Mouse (Mus musculus) forebrain, embryonic 16.5 days (tissue): ENCODE data around the gene 1700020A23Rik. TPM values are rescaled to one million over a fixed set of nuclear protein-coding genes. Genes with fewer than 3 reads are reported as not detected.

Experiments
- ATAC-seq: fragments of 200-750 bp; cut with Nextera tagmentation; 2 replicates; pipeline ENCODE4 v1.8.0; 2017; ENCODE audit warnings: mild to moderate bottlenecking, moderate library complexity
- H3K27ac ChIP-seq: fragments of 300-500 bp; sonication (generic); 2 replicates; pipeline ENCODE4 v1.5.1; 2014; ENCODE audit warnings: low read length, control low read depth
- H3K27me3 ChIP-seq: fragments of 300-500 bp; sonication (generic); replicated peaks from 2 replicates; pipeline ENCODE4 v1.6.1; 2014; ENCODE audit warnings: low read length; ENCODE audit not compliant: control insufficient read depth, insufficient read depth
- H3K36me3 ChIP-seq: fragments of 300-500 bp; sonication (generic); 2 replicates; pipeline ENCODE4 v1.6.1; 2014; ENCODE audit not compliant: control insufficient read depth, insufficient read depth
- H3K4me1 ChIP-seq: fragments of 300-500 bp; sonication (generic); replicated peaks from 2 replicates; pipeline ENCODE4 v1.6.1; 2014; ENCODE audit warnings: low read length; ENCODE audit not compliant: control insufficient read depth, insufficient read depth
- H3K4me2 ChIP-seq: fragments of 300-500 bp; sonication (generic); 2 replicates; pipeline ENCODE4 v1.6.1; 2014; ENCODE audit warnings: mild to moderate bottlenecking, low read length, control low read depth
- H3K4me3 ChIP-seq: fragments of 300-500 bp; sonication (generic); replicated peaks from 2 replicates; pipeline ENCODE4 v1.5.1; 2014; ENCODE audit warnings: mild to moderate bottlenecking, low read length, control low read depth
- H3K9ac ChIP-seq: fragments of 300-500 bp; sonication (generic); replicated peaks from 2 replicates; pipeline ENCODE4 v1.6.1; 2014; ENCODE audit warnings: low read depth, low read length, control low read depth
- H3K9me3 ChIP-seq: fragments of 300-500 bp; sonication (generic); 2 replicates; pipeline ENCODE4 v1.6.1; 2016; ENCODE audit warnings: low read length; ENCODE audit not compliant: control insufficient read depth
- WGBS: fragments of 180-500 bp; shearing (Covaris S2); extraction: QIAGEN DNeasy Blood & Tissue Kit; methylation state at CpG from one replicate; pipeline ENCODE4 v1.1.7; 2014; 5-methylcytosine and 5-hydroxymethylcytosine counted together
- polyA plus RNA-seq: library from polyadenylated mRNA; unstranded; fragments of >200 nt; fragmentation: Nextera tagmentation; extraction: Ambion mirVana; gene quantifications from 2 replicates; pipeline ENCODE4 v1.2.1, GENCODE M21; 2015

The 1700020A23Rik gene
- polyA plus RNA-seq, 1 experiment from 2014 or later, result 0.73 TPM

DNA sequence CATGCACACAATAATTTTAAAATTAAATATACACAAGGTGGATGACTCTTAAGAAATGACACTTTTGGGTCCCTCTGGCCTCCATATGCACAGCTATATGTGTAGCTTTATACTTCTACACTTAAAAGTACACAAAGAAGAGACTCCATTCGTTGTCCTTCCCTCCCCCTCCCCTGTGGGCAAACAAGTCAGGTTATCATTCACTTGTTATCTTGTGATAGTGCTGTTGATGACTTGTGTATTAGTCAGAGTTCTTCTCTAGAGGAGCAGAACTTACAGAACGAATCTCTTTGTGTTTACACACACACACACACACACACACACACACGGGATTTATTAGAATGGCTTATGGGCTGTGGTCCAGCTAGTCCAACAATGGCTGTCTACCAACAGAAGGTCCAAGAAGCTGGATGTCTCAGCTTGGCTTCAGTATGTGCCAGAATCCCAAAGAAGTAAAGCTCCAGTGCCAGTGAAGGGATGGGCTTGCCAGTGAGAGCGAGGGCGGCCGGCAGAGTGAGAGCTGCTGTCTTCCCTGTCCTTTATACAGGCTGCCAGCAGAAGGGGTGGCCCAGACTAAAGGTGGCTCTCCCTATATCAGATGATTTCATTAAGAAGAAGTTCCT, 49.8 kb downstream of the 1700020A23Rik start:
- no peaks in the 10 kb centered on the region for H3K27me3 ChIP-seq
- no peak for ATAC-seq
- no peak overlapping the region for H3K27ac ChIP-seq
- H3K9me3 ChIP-seq, result no peaks in the 10 kb centered on the region
- no peak overlapping the region for H3K4me3 ChIP-seq
- peaks cover 38% of the 10 kb centered on the region for H3K4me1 ChIP-seq
- H3K9ac ChIP-seq, result no peak overlapping the region
- no peak overlapping the region for H3K4me2 ChIP-seq
- H3K36me3 ChIP-seq, result no peaks in the 10 kb centered on the region
- 55% methylated on average over 6 of the region's 6 CpGs for WGBS

Other genes with a start within 250 kb of the 1700020A23Rik start
- 418 TPM in 2 replicates for gene Snrpb, start 225.9 kb upstream of the 1700020A23Rik start, polyA plus RNA-seq
- gene Tmc2, start 210.1 kb upstream of the 1700020A23Rik start, polyA plus RNA-seq, result not detected in 2 replicates
- 287 and 297 TPM in 2 replicates for gene Nop56, start 130.8 kb upstream of the 1700020A23Rik start, polyA plus RNA-seq
- gene Idh3b, start 120.7 kb upstream of the 1700020A23Rik start, polyA plus RNA-seq, result 176 and 179 TPM in 2 replicates
- 2.7 and 3.7 TPM in 2 replicates for gene Ebf4, start 110.1 kb upstream of the 1700020A23Rik start, polyA plus RNA-seq
- gene Cpxm1, start 7.7 kb upstream of the 1700020A23Rik start, polyA plus RNA-seq, result 18.1 and 19.0 TPM in 2 replicates
- not detected in 2 replicates for gene Gm28372, start within 50 bp of the 1700020A23Rik start, polyA plus RNA-seq
- 0.27 TPM in 1 of 2 replicates, not detected in the other for gene Tmem239, start 1.2 kb downstream of the 1700020A23Rik start, polyA plus RNA-seq
- 134 and 138 TPM in 2 replicates for gene Vps16, start 19.1 kb downstream of the 1700020A23Rik start, polyA plus RNA-seq
- gene Pced1a, start 19.4 kb downstream of the 1700020A23Rik start, polyA plus RNA-seq, result 17.3 and 17.8 TPM in 2 replicates
- 152 and 160 TPM in 2 replicates for gene Ptpra, start 45.0 kb downstream of the 1700020A23Rik start, polyA plus RNA-seq
- 76.3 and 86.2 TPM in 2 replicates for gene Mrps26, start 158.5 kb downstream of the 1700020A23Rik start, polyA plus RNA-seq
- 2.4 TPM in 1 of 2 replicates, not detected in the other for gene Oxt, start 170.9 kb downstream of the 1700020A23Rik start, polyA plus RNA-seq
- 4.7 and 23.5 TPM in 2 replicates for gene Avp, start 177.3 kb downstream of the 1700020A23Rik start, polyA plus RNA-seq
- 12.5 and 17.2 TPM in 2 replicates for gene Fastkd5, start 224.8 kb downstream of the 1700020A23Rik start, polyA plus RNA-seq
- 13.7 and 14.7 TPM in 2 replicates for gene Ubox5, start 224.8 kb downstream of the 1700020A23Rik start, polyA plus RNA-seq
- gene Lzts3, start 237.5 kb downstream of the 1700020A23Rik start, polyA plus RNA-seq, result 8.4 and 11.3 TPM in 2 replicates